Mouse (Mus musculus) forebrain, embryonic 15.5 days (tissue): Measurements from ENCODE around the gene Tnnt3. TPM values are rescaled to one million over a fixed set of nuclear protein-coding genes. Genes with fewer than 3 reads are reported as not detected.

ENCODE experiments used
- ATAC-seq: fragments of 200-750 bp; cut with Nextera tagmentation; replicated peaks from 2 replicates; pipeline ENCODE4 v1.8.0; 2017; ENCODE audit warnings: mild to moderate bottlenecking, moderate TSS enrichment, moderate library complexity
- H3K27ac ChIP-seq: fragments of 300-500 bp; sonication (generic); replicated peaks from 2 replicates; pipeline ENCODE4 v1.5.1; 2015; ENCODE audit warnings: mild to moderate bottlenecking, inconsistent platforms
- H3K27me3 ChIP-seq: fragments of 300-500 bp; sonication (generic); 2 replicates; pipeline ENCODE4 v1.6.1; 2015; ENCODE audit warnings: inconsistent platforms
- H3K36me3 ChIP-seq: fragments of 300-500 bp; sonication (generic); 2 replicates; pipeline ENCODE4 v1.6.1; 2015; ENCODE audit warnings: mild to moderate bottlenecking, inconsistent platforms
- H3K4me1 ChIP-seq: fragments of 300-500 bp; sonication (generic); 2 replicates; pipeline ENCODE4 v1.6.1; 2015; ENCODE audit warnings: inconsistent platforms
- H3K4me2 ChIP-seq: fragments of 300-500 bp; sonication (generic); replicated peaks from 2 replicates; pipeline ENCODE4 v1.6.1; 2015; ENCODE audit warnings: mild to moderate bottlenecking, inconsistent platforms
- H3K4me3 ChIP-seq: fragments of 300-500 bp; sonication (generic); 2 replicates; pipeline ENCODE4 v1.5.1; 2015; ENCODE audit warnings: mild to moderate bottlenecking, inconsistent platforms
- H3K9ac ChIP-seq: fragments of 300-500 bp; sonication (generic); replicated peaks from 2 replicates; pipeline ENCODE4 v1.6.1; 2015; ENCODE audit warnings: mild to moderate bottlenecking, inconsistent platforms
- H3K9me3 ChIP-seq: fragments of 300-500 bp; sonication (generic); 2 replicates; pipeline ENCODE4 v1.6.1; 2016; ENCODE audit warnings: inconsistent platforms
- WGBS: fragments of 180-500 bp; shearing (Covaris S2); methylation state at CpG from one replicate; pipeline ENCODE4 v1.1.7; 2015; ENCODE audit warnings: mixed read lengths; 5-methylcytosine and 5-hydroxymethylcytosine counted together
- polyA plus RNA-seq: library from polyadenylated mRNA; unstranded; fragments of >200 nt; fragmentation: Nextera tagmentation; extraction: Ambion mirVana; gene quantifications from 2 replicates; pipeline ENCODE4 v1.2.1, GENCODE M21; 2015

Tnnt3 gene
- polyA plus RNA-seq, 1 experiment from 2014 or later: 0.98 TPM

GRCm38 (mm10) chr7:142462594-142463078, 36.0 kb upstream of the Tnnt3 start:
- H3K9ac ChIP-seq: no peak overlapping the region
- H3K9me3 ChIP-seq: no peaks in the 10 kb centered on the region
- 72% methylated on average over 4 of the region's 4 CpGs for WGBS
- ATAC-seq: no peak
- H3K27me3 ChIP-seq: no peaks in the 10 kb centered on the region
- H3K4me2 ChIP-seq: no peak overlapping the region
- no peaks in the 10 kb centered on the region for H3K36me3 ChIP-seq
- no peak overlapping the region for H3K27ac ChIP-seq
- peaks cover 5% of the 10 kb centered on the region for H3K4me1 ChIP-seq
- H3K4me3 ChIP-seq: no peak overlapping the region

DNA sequence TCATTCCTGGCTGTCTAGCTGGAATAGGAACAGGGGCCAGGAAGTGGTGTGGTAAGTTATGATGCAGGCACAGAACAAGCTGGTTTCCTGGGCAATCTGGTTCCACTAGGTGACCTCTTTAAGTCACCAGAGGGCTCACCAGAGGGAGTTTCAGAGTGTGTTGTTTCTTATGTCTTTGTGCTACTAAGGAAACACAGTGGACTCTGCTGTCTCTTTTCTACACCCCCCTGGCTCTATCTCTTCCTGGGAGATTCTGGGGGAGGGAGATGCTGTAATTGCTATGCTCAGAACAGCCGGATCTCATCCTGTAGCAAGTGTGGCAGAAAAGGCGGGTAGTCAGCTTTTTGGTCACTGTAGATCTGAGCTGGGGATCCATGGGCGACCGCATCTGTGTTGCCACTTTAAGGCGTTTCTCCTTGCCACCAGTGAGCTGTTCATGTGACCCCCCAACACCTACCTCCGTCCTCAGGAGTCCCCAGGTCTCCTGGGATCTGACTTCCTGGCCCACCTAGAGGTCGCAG, 28.4 kb upstream of the Tnnt3 start:
- Histone ChIP-seq H3K27ac (no peak overlapping the region), H3K36me3 (no peaks in the 10 kb centered on the region), H3K9ac (no peak overlapping the region), H3K4me2 (no peak overlapping the region), H3K4me3 (no peak overlapping the region), H3K4me1 (peaks cover 8% of the 10 kb centered on the region; the same call in 1 of the 2 replicates), H3K9me3 (no peaks in the 10 kb centered on the region), H3K27me3 (no peaks in the 10 kb centered on the region)
- 85% methylated on average over 7 of the region's 7 CpGs for WGBS
- no peak for ATAC-seq

- Histone ChIP-seq H3K27me3 (no peaks in the 10 kb centered on the region), H3K4me3 (no peak overlapping the region), H3K4me1 (peaks cover 8% of the 10 kb centered on the region; the same call in 1 of the 2 replicates), H3K36me3 (no peaks in the 10 kb centered on the region), H3K9ac (no peak overlapping the region), H3K4me2 (no peak overlapping the region), H3K27ac (no peak overlapping the region), H3K9me3 (no peaks in the 10 kb centered on the region)
- WGBS: 21% methylated on average over 4 of the region's 4 CpGs
- no peak for ATAC-seq
Measured at GRCm38 (mm10) chr7:142470808-142471413, 27.7 kb upstream of the Tnnt3 start.

DNA sequence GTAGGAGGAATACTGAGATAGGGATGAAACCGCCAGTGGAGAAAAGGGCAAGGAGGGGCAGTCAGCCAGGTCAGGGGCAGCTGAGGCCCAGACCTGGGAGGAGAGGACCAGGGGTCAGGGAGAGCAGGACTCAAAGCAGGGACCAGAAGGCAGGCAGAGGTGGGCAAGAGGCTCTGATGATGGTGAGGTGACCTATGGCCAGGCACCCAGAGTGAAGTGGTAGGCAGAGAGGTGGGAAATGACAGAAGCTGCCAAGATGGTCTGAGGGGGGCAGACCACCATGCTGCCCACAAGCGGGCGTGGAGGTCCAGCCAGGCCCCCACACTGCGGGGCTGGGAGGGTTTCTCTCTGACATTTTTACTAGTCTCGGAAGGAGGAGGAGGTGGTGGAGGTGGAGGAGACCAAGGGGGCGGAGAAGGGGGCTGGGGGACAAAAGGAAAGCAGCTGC, 27.2 kb upstream of the Tnnt3 start:
- H3K27ac ChIP-seq: no peak overlapping the region
- 44% methylated on average over 6 of the region's 6 CpGs for WGBS
- peaks cover 8% of the 10 kb centered on the region; the same call in 1 of the 2 replicates for H3K4me1 ChIP-seq
- H3K4me2 ChIP-seq: no peak overlapping the region
- H3K9ac ChIP-seq: no peak overlapping the region
- no peaks in the 10 kb centered on the region for H3K9me3 ChIP-seq
- no peak for ATAC-seq
- H3K4me3 ChIP-seq: no peak overlapping the region
- no peaks in the 10 kb centered on the region for H3K27me3 ChIP-seq
- no peaks in the 10 kb centered on the region for H3K36me3 ChIP-seq

GRCm38 (mm10) chr7:142471884-142472570, 26.6 kb upstream of the Tnnt3 start:
- H3K36me3 ChIP-seq: no peaks in the 10 kb centered on the region
- H3K4me2 ChIP-seq: no peak overlapping the region
- no peak overlapping the region for H3K9ac ChIP-seq
- no peaks in the 10 kb centered on the region for H3K9me3 ChIP-seq
- no peak overlapping the region for H3K4me3 ChIP-seq
- peaks cover 8% of the 10 kb centered on the region; the same call in 1 of the 2 replicates for H3K4me1 ChIP-seq
- WGBS: 40% methylated on average over 15 of the region's 15 CpGs
- no peaks in the 10 kb centered on the region for H3K27me3 ChIP-seq
- ATAC-seq: no peak
- H3K27ac ChIP-seq: no peak overlapping the region

GRCm38 (mm10) chr7:142472936-142473335, 25.7 kb upstream of the Tnnt3 start:
- Histone ChIP-seq H3K9ac (no peak overlapping the region), H3K4me1 (peaks cover 8% of the 10 kb centered on the region; the same call in 1 of the 2 replicates), H3K9me3 (no peaks in the 10 kb centered on the region), H3K4me2 (no peak overlapping the region), H3K27ac (no peak overlapping the region), H3K4me3 (no peak overlapping the region), H3K36me3 (no peaks in the 10 kb centered on the region), H3K27me3 (no peaks in the 10 kb centered on the region)
- 88% methylated on average over 4 of the region's 4 CpGs for WGBS
- ATAC-seq: no peak

GRCm38 (mm10) chr7:142473476-142473875, 25.2 kb upstream of the Tnnt3 start:
- Histone ChIP-seq H3K4me2 (no peak overlapping the region), H3K4me1 (peaks cover 8% of the 10 kb centered on the region; the same call in 1 of the 2 replicates), H3K9ac (no peak overlapping the region), H3K9me3 (no peaks in the 10 kb centered on the region), H3K4me3 (no peak overlapping the region), H3K27ac (no peak overlapping the region), H3K36me3 (no peaks in the 10 kb centered on the region), H3K27me3 (no peaks in the 10 kb centered on the region)
- 87% methylated on average over 2 of the region's 2 CpGs for WGBS
- ATAC-seq: no peak

- no peak overlapping the region for H3K4me2 ChIP-seq
- H3K36me3 ChIP-seq: no peaks in the 10 kb centered on the region
- no peaks in the 10 kb centered on the region for H3K27me3 ChIP-seq
- H3K4me3 ChIP-seq: no peak overlapping the region
- no peaks in the 10 kb centered on the region for H3K9me3 ChIP-seq
- 82% methylated on average over 14 of the region's 14 CpGs for WGBS
- no peak overlapping the region for H3K27ac ChIP-seq
- H3K4me1 ChIP-seq: peaks cover 8% of the 10 kb centered on the region; the same call in 1 of the 2 replicates
- no peak overlapping the region for H3K9ac ChIP-seq
- ATAC-seq: no peak
Measured at GRCm38 (mm10) chr7:142474799-142475198, 23.8 kb upstream of the Tnnt3 start.

GRCm38 (mm10) chr7:142475641-142476040, 23.0 kb upstream of the Tnnt3 start:
- no peaks in the 10 kb centered on the region for H3K27me3 ChIP-seq
- WGBS: 55% methylated on average over 7 of the region's 7 CpGs
- H3K27ac ChIP-seq: no peak overlapping the region
- peaks cover 8% of the 10 kb centered on the region; the same call in 1 of the 2 replicates for H3K4me1 ChIP-seq
- no peaks in the 10 kb centered on the region for H3K36me3 ChIP-seq
- H3K9ac ChIP-seq: no peak overlapping the region
- no peaks in the 10 kb centered on the region for H3K9me3 ChIP-seq
- ATAC-seq: no peak
- no peak overlapping the region for H3K4me3 ChIP-seq
- no peak overlapping the region for H3K4me2 ChIP-seq

- Histone ChIP-seq H3K4me3 (no peak overlapping the region), H3K4me1 (peaks cover 10% of the 10 kb centered on the region), H3K36me3 (no peaks in the 10 kb centered on the region), H3K27ac (no peak overlapping the region), H3K9me3 (no peaks in the 10 kb centered on the region), H3K4me2 (no peak overlapping the region), H3K27me3 (no peaks in the 10 kb centered on the region), H3K9ac (no peak overlapping the region)
- no peak for ATAC-seq
- 83% methylated on average over 5 of the region's 5 CpGs for WGBS
Measured at GRCm38 (mm10) chr7:142476271-142476670, 22.4 kb upstream of the Tnnt3 start.

DNA sequence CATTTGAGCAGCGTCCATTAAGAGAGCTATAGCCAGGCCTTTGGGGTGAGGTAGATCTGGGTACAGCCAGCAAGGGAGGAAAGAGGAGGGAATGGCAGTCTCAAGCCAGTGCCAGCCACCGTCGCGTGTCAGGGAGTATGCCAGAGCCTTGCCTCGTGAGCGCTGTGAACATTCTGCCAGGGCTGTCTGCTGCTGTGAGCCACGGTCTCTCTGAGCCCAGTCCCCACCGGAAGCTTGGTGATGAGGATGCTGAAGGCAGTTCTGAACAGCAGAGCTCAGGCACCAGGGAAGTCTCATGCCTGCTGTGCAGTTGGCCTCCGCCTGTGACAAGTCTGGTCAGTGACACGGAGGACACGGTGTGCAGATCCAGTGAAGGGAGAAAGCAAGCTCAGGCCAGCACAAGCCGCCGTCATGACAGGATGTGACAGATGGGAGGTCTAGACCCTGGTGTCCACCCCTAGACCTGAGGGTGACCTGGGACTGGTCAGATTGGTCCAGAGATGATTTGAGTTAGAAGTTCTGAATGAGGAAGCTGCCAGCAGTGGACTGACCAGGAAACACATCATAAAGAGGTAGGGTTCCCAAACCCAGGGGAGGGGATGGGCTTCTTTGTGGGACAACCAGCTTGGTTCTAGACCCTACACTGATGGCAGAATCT, 21.7 kb upstream of the Tnnt3 start:
- Histone ChIP-seq H3K9ac (no peak overlapping the region), H3K36me3 (no peaks in the 10 kb centered on the region), H3K4me3 (no peak overlapping the region), H3K27ac (no peak overlapping the region), H3K4me1 (peaks cover 10% of the 10 kb centered on the region), H3K27me3 (no peaks in the 10 kb centered on the region), H3K4me2 (no peak overlapping the region), H3K9me3 (no peaks in the 10 kb centered on the region)
- no peak for ATAC-seq
- WGBS: 81% methylated on average over 13 of the region's 13 CpGs

GRCm38 (mm10) chr7:142478001-142478400, 20.6 kb upstream of the Tnnt3 start:
- Histone ChIP-seq H3K27ac (no peak overlapping the region), H3K27me3 (no peaks in the 10 kb centered on the region), H3K4me2 (no peak overlapping the region), H3K9ac (no peak overlapping the region), H3K36me3 (no peaks in the 10 kb centered on the region), H3K4me1 (peaks cover 18% of the 10 kb centered on the region), H3K9me3 (no peaks in the 10 kb centered on the region), H3K4me3 (no peak overlapping the region)
- WGBS: 91% methylated on average over 6 of the region's 6 CpGs
- ATAC-seq: no peak
